ENCODE assay signal across 16 mouse cellular contexts in the genomic region with DNA sequence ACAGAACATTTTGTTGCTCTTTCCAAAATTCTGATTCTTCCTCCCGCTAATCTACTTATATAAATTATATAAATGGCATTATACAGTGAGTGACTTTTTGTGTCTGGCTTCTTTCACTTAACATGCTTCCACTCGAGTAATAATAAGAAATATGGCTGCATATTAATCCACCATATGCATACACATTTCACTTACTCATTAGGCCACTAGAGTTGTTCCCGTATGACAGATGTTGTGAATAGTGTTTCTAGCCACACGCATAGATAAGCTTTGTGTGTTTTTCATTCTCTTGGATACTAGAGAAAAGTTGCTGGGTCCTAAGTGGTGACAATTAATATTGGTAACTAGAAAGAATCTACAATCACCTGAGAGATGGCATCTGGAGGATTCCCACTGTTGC.
"Had no signal": no experiment of that assay in that cellular context is flagged by ENCODE, and none has a peak within 500 bp of the region (broad histone marks: within the 10 kb centered on the region; RNA-seq: fewer than 3 reads in every experiment).

No protein-coding gene starts in this region.

- H3K4me3 ChIP-seq: neural tube, embryonic 13.5 days; neural tube, embryonic 15.5 days; stomach, embryonic 15.5 days had no signal

- H3K9ac ChIP-seq: neural tube, embryonic 13.5 days; neural tube, embryonic 15.5 days; stomach, embryonic 15.5 days had no signal

- H3K4me1 ChIP-seq: neural tube, embryonic 13.5 days; neural tube, embryonic 15.5 days; stomach, embryonic 15.5 days had no signal

- DNase-seq: retina, postnatal 1 day; right cerebral cortex, adult 18-20 months; right cerebral cortex, postnatal 14 days; right cerebral cortex, postnatal 25 days; right cerebral cortex, postnatal 4 days; spleen, adult 18-20 months; thymus, adult 18-20 months; thymus, adult 2 months; thymus, postnatal 14 days; thymus, postnatal 25 days; thymus, postnatal 36 days; thymus, postnatal 4 days had no signal

- H3K9me3 ChIP-seq: neural tube, embryonic 13.5 days; neural tube, embryonic 15.5 days; stomach, embryonic 15.5 days had no signal

- H3K4me2 ChIP-seq: neural tube, embryonic 13.5 days; neural tube, embryonic 15.5 days; stomach, embryonic 15.5 days had no signal

- H3K27ac ChIP-seq: neural tube, embryonic 13.5 days; neural tube, embryonic 15.5 days; stomach, embryonic 15.5 days; stomach, postnatal 0 days had no signal

- H3K27me3 ChIP-seq: neural tube, embryonic 13.5 days; neural tube, embryonic 15.5 days; stomach, embryonic 15.5 days had no signal
